Mouse (Mus musculus) liver, postnatal 0 days (tissue): ENCODE measurements at regions not wholly inside any gene's neighbourhood (a gene's known extent, or its start where the extent isn't known, plus 50 kb on each side); places are given as distances from the start of the nearest gene placed in this dataset.

Source experiments
- CTCF ChIP-seq: sonication (generic); IDR thresholded peaks from 2 replicates; pipeline ENCODE4 v1.5.1; 2016; ENCODE audit warnings: antibody characterized with exemption, low read depth
- EP300 ChIP-seq: IDR thresholded peaks from 2 replicates; pipeline ENCODE4 v1.6.1; 2016; ENCODE audit warnings: antibody characterized with exemption, low read depth, mild to moderate bottlenecking

DNA sequence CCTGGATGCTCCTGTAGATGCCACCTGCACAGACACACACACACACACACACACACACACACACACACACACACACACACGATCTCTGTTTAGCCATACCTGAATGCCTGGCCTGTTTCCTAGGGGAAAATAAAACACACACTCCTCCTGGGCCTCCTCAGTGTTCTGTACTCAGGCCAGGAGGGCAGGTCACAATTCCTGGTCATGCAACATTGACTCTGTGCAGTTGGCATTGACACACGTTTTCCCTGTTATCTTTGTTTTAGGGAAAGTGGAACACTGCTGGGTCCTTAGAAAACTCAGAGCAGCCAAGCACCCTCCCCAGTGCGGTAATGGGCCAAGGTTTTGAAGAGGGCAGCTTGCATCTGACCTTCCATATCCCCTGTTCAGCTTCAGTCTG lies 246.7 kb downstream of the H2al1j start:
- no peak for TF ChIP-seq EP300
- no peak for TF ChIP-seq CTCF
